Mouse (Mus musculus) inflammation-experienced regulatory T-cells, adult 16 weeks (primary cell): ENCODE data around the gene Wdr92. TPM values are rescaled to one million over a fixed set of nuclear protein-coding genes. Genes with fewer than 3 reads are reported as not detected.

Experiments used
- polyA plus RNA-seq: library from polyadenylated mRNA; unstranded; fragments of 100-300 nt; shearing (Covaris generic); gene quantifications from one replicate; pipeline ENCODE4 v1.2.1, GENCODE M21; 2017

Gene Wdr92
- polyA plus RNA-seq, result 30.1 TPM

DNA sequence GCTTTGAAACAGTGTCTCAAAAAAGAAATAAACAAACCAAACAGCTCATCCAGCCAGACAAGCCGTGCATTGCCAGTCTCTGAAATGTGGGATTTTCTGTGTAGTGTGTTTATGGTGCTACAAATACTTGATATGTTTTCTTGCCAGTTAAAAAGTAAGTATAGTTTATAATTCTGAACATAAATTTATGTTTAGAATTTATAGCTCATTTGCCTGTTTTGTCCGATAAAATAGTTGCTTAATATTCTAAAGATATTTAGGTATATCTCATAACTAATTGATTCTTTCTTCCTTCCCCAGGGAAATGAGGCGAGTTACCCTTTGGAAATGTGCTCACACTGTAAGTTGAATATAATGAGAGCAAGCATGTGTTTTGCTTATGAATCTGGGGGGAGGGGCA is at the start of gene Wdr92:
Gene Wdr92 (plus strand): TSS at position 301 of the 400 bp plus-strand sequence.

DNA sequence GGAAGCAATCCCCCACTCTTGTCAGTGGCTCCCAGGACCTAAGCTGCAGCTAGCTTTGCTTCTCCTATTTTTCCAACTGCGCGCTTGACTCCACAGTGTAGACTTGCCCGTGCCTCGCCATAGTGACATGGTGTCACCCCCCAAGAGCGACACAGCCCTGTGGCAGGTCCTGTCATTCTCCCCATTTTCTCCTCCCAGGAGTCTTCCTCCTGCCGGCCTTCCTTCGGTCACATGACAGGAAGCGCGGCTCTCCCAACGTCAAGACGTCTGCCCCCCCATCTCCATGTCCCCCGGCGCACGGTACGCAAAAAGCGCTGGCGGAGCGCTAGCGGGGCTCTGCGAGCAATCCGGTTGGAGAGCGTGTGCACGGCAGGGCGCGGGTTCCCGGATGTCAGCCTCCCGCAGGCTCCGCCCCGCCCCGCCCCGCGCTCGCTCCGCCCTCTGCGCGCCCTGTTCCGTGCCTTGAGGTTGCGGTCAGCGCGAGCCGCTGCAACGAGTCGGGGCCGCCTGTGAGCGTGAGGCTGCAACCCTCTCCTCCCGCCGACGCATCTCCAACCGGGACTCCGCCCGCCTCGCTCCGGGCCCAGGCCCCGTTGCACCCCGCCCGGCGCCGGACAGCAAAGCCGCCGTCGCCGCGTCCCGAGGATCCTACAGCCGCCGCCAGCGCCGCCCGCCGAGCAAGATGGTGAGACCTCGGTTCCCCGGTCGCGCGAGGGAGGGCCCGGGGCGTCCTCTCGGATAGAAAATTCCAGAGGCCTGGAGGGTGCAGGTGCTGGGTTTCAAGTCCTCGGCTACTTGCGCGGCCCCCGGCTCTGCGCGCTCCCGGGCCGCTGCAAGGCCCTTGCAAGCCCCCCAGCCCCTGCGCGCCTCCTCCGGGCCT is 22.8 kb upstream of the Wdr92 start, which contains the start of gene Ppp3r1:
Gene Ppp3r1 (plus strand): TSS at position 406 of the 880 bp plus-strand sequence.

DNA sequence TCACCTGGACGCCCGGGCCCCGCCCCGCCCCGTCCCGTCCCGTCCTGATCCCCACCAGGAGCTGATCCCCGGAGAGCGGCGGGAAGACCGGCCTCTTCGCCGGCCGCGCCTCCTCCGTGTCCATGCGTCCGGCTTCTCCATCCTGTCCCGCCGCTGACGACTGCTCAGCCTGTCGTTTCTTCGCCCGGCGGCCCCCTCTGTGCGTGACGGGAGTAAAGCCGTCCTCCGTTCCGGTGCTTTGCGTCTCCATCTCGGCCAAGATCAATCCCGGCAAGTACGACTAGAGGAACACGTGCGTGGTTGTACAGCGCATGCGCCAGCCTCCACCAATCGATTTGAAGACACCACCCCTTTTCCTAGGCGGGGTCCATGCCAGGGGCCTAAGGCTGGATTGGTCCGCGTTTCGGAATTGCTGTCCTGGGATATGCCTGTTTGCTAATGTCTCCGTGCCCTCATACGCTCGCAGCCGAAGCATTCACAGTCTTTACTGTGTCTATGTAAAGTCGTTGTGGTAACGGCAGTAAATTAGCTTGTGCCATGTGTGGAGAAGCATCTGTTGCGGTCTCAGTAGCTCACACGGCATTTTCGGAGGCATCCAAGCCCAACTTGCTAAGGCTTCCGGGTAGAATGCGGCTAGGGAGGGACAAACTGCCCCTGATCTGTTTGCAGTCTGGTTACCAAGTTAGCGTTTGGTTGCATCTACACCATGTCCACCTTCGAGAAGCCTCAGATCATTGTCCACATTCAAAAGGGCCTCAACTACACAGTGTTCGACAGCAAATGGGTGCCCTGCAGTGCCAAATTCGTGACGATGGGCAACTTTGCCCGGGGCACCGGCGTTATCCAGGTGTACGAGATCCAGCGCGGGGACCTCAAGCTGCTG is 29.6 kb downstream of the Wdr92 start, which contains the start of gene Pno1:
Gene Pno1 (minus strand): TSS at position 311 of the 883 bp plus-strand sequence.

DNA sequence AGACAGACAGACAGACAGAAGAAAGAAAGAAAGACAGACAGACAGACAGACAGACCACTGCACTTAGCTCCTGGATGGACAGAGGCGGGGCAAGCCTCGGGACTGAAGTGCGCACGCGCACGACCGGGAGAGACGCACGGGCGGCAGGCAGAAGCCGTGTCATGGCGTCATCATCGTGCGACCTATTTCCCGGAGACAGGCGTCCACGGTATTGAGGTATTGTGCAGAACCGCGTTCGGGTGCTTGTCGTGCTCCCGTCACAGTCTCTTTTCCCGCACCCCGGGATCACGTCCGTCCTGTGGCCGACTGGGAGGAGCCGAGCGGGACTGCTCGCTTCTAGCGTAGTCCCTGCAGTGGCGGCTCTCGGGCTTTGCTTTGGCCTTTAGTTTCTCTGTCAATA is 75.5 kb downstream of the Wdr92 start, which contains the start of gene C1d:
Gene C1d (plus strand): TSS at position 137 of the 400 bp plus-strand sequence.

Other genes starting within 250 kb of the Wdr92 start
- gene Fbxo48, start 230.7 kb upstream of the Wdr92 start, polyA plus RNA-seq, result 0.63 TPM
- 19.2 TPM for gene Cnrip1, start 130.5 kb upstream of the Wdr92 start, polyA plus RNA-seq
- gene Plek, start 129.7 kb upstream of the Wdr92 start, polyA plus RNA-seq, result 8.3 TPM
- gene Ppp3r1, start 22.8 kb upstream of the Wdr92 start, polyA plus RNA-seq, result 34.0 TPM
- gene Pno1, start 29.5 kb downstream of the Wdr92 start, polyA plus RNA-seq, result 45.0 TPM
- gene C1d, start 75.5 kb downstream of the Wdr92 start, polyA plus RNA-seq, result 61.3 TPM